Mouse (Mus musculus): ENCODE measurements at regions not wholly inside any gene's neighbourhood (a gene's known extent, or its start where the extent isn't known, plus 50 kb on each side); places are given as distances from the start of the nearest gene placed in this dataset.

GRCm38 (mm10) chr12:77079481-77079880 lies 117.5 kb upstream of the Max start:
- no peak for TF ChIP-seq EP300 (IDR thresholded peaks at IDR 0.05)
- no peak for TF ChIP-seq CTCF (IDR thresholded peaks at IDR 0.05)
